Mouse (Mus musculus) heart, embryonic 15.5 days (tissue): ENCODE data around the gene Ldlr. TPM values are rescaled to one million over a fixed set of nuclear protein-coding genes. Genes with fewer than 3 reads are reported as not detected.
"Not testable (repeated sequence)": the region's sequence is repeated elsewhere in the genome, so short reads cannot be mapped to it uniquely, and the experiment has no call there.

Source experiments
- ATAC-seq: fragments of 200-750 bp; cut with Nextera tagmentation; replicated peaks from 2 replicates; pipeline ENCODE4 v1.8.0; 2017; ENCODE audit warnings: low read depth, moderate TSS enrichment; ENCODE audit not compliant: insufficient number of reproducible peaks, insufficient read depth, low FRiP score
- H3K27ac ChIP-seq: fragments of 300-500 bp; sonication (generic); 2 replicates; pipeline ENCODE4 v1.5.1; 2015; ENCODE audit warnings: mild to moderate bottlenecking, inconsistent platforms
- H3K27me3 ChIP-seq: fragments of 300-500 bp; sonication (generic); 2 replicates; pipeline ENCODE4 v1.6.1; 2015; ENCODE audit warnings: inconsistent platforms
- H3K36me3 ChIP-seq: fragments of 300-500 bp; sonication (generic); 2 replicates; pipeline ENCODE4 v1.6.1; 2015; ENCODE audit warnings: mild to moderate bottlenecking, inconsistent platforms
- H3K4me1 ChIP-seq: fragments of 300-500 bp; sonication (generic); replicated peaks from 2 replicates; pipeline ENCODE4 v1.6.1; 2015; ENCODE audit warnings: inconsistent platforms
- H3K4me2 ChIP-seq: fragments of 300-500 bp; sonication (generic); 2 replicates; pipeline ENCODE4 v1.6.1; 2015; ENCODE audit warnings: inconsistent platforms, mild to moderate bottlenecking, moderate library complexity
- H3K4me3 ChIP-seq: fragments of 300-500 bp; sonication (generic); 2 replicates; pipeline ENCODE4 v1.5.1; 2015; ENCODE audit warnings: mild to moderate bottlenecking, inconsistent platforms
- H3K9ac ChIP-seq: fragments of 300-500 bp; sonication (generic); 2 replicates; pipeline ENCODE4 v1.6.1; 2015; ENCODE audit warnings: mild to moderate bottlenecking, inconsistent platforms
- H3K9me3 ChIP-seq: fragments of 300-500 bp; sonication (generic); replicated peaks from 2 replicates; pipeline ENCODE4 v1.6.1; 2016; ENCODE audit warnings: inconsistent platforms
- WGBS: fragments of 180-500 bp; shearing (Covaris S2); methylation state at CpG from one replicate; pipeline ENCODE4 v1.1.7; 2015; ENCODE audit warnings: mixed read lengths; 5-methylcytosine and 5-hydroxymethylcytosine counted together
- polyA plus RNA-seq: library from polyadenylated mRNA; unstranded; fragments of >200 nt; fragmentation: Nextera tagmentation; extraction: Ambion mirVana; gene quantifications from 2 replicates; pipeline ENCODE4 v1.2.1, GENCODE M21; 2015

Ldlr gene
- polyA plus RNA-seq, 1 experiment from 2014 or later = 12.9 TPM

DNA sequence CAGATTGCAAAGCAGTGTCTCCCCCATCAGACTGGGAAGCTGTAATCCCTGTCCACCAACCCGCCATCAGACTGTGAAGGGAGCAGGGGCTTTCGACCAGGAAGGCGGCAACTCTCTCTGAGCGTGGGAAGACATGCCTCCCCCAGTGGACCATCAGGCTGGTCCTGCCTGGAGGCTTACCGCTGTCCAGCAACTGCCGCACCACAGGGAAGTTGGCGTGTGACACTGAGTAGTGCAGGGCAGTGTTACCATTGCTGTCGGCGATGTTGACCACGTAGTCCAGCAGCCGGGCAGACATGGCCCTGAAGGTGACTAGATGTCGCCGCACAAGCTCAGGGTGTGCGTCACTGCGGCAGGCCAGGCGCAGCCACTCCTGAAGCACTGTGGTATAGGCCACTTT, 51.1 kb downstream of the Ldlr start:
- H3K4me3 ChIP-seq = no peak overlapping the region
- H3K27me3 ChIP-seq = no peaks in the 10 kb centered on the region
- peaks cover 81% of the 10 kb centered on the region for H3K36me3 ChIP-seq
- H3K4me1 ChIP-seq = peaks cover 8% of the 10 kb centered on the region
- H3K9me3 ChIP-seq = no peaks in the 10 kb centered on the region
- H3K9ac ChIP-seq = no peak overlapping the region
- no peak for ATAC-seq
- WGBS = 88% methylated on average over 16 of the region's 16 CpGs
- no peak overlapping the region for H3K4me2 ChIP-seq
- no peak overlapping the region for H3K27ac ChIP-seq

DNA sequence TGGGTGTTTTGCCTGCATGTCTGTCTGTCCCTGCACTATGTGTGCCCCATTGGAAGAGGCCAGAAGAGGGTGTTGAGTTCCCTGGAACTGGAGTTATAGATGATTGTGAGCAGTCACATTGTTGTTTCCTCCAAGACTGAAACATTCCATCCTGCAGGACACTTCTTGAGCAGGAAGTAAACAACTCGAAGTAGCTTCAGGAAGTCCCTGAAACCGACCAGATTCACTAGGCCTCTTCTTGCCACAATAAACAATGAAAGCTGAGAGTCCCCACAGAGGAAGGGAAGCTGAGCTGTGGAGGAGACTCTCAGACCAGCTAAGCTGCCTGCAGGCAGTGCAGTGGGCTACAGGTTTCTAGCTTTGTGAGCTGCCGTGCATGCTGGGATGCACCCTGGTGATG, 54.4 kb downstream of the Ldlr start:
- Histone ChIP-seq H3K4me1 (peaks cover 14% of the 10 kb centered on the region), H3K36me3 (peaks cover 78% of the 10 kb centered on the region), H3K27ac (no peak overlapping the region), H3K27me3 (no peaks in the 10 kb centered on the region), H3K4me2 (no peak overlapping the region), H3K9ac (no peak overlapping the region), H3K4me3 (no peak overlapping the region), H3K9me3 (no peaks in the 10 kb centered on the region)
- 84% methylated on average over 3 of the region's 3 CpGs for WGBS
- ATAC-seq = no peak

DNA sequence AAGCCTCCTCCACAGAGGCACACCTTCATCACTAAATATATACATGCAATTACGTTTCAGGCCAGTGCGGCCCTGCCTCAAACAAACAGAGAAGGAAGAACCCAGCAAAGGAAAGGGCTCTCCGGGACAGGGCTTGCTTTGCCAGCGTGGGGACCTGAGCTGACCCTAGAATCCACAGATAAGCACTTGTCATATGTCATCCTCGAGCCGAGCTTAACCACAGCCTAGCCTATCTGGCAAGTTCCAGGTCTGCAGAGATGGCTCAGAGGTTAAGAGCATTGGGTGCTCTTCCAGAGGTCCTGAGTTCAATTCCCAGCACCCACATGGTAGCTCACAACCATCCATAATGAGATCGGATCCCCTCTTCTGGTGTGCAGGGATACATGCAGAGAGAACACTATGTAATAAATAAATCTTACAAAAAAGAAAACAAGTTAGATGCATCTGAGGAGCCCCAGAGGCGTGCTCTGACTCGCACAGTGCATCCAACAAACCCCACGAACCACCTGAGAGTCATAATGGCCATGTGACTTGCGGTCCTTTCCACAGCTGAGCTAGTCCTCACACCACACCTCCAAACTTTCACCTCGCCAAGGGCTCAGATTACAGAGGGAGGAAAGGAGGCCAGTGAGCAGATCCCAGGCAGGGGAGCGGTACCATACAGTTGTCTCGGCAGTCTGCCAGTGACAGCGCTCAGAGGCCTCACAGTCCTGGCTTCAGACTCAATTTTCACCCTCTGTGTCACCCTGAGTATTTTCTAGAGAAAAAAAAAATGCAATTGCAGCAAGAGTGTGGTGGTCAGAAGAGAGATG, 58.6 kb downstream of the Ldlr start:
- Histone ChIP-seq H3K27me3 (no peaks in the 10 kb centered on the region), H3K9me3 (no peaks in the 10 kb centered on the region), H3K9ac (no peak overlapping the region), H3K27ac (peak overlapping the region; percentile 82), H3K36me3 (peaks cover 47% of the 10 kb centered on the region), H3K4me1 (peaks cover 22% of the 10 kb centered on the region), H3K4me3 (no peak overlapping the region), H3K4me2 (no peak overlapping the region)
- peak; percentile 85 for ATAC-seq
- 53% methylated on average over 15 of the region's 15 CpGs for WGBS

DNA sequence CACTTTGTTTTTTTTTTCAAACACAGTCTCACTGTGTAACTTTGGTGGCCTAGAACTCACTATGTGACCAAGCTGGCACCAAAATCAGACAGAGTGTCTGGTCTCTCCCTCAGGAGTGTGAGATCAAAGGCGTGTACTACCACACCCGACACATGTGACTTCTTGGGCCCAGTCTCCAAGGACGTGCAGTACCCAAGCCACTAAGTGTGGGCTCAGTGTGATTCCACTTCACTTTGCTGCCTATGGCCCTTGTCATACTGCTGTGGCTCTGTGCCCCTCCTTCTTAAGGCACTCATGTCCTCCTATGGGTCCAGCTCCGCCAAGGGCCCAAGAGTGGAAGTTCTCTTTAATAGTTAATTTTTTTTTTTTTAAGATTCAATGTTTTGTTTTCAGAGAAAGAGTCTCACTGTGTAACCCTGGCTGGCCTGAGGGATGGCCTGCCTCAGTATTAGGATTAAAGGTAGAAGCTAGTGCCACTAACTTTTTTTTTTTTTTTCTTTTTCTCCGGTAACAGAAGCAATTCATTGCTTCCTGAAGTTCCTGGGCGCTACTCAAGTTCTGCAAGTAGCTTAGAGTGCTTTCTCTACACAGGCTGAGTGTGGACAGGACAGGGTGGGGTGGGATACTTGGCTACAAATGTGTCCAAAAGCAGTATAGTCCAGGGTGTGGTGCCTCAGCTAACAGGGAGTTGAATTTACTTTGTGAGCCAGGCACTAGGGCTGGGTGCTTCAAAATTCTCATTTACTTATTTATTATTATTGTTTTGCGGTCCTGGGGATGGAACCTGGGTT, 61.4 kb downstream of the Ldlr start:
- Histone ChIP-seq H3K4me2 (no peak overlapping the region), H3K27me3 (no peaks in the 10 kb centered on the region), H3K9me3 (no peaks in the 10 kb centered on the region), H3K27ac (peak overlapping the region; percentile 4; the same call in 1 of the 2 replicates), H3K4me1 (peaks cover 41% of the 10 kb centered on the region), H3K4me3 (no peak overlapping the region), H3K36me3 (peaks cover 36% of the 10 kb centered on the region), H3K9ac (no peak overlapping the region)
- no peak for ATAC-seq
- 88% methylated on average over 7 of the region's 7 CpGs for WGBS

DNA sequence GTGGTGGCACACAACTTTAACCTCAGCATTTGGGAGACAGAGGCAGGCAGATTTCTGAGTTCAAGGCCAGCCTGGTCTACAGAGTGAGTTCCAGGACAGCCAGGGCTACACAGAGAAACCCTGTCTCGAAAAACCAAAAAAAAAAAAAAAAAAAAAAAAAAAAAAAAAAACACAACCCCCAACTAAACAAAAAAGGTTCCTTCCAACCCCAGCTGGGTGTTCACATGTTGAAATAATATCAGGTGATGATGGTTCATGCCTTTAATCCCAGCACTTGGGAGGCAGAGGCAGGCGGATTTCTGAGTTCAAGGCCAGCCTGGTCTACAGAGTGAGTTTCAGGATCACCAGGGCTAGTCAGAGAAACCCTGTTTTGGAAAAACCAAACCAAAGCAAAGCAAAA, 63.0 kb downstream of the Ldlr start:
- H3K9ac ChIP-seq, H3K27ac ChIP-seq, H3K27me3 ChIP-seq, ATAC-seq, H3K4me2 ChIP-seq, H3K4me3 ChIP-seq, H3K9me3 ChIP-seq: not testable (repeated sequence)
- WGBS = 57% methylated on average over 2 of the region's 2 CpGs
- Histone ChIP-seq H3K4me1 (peaks cover 51% of the 10 kb centered on the region), H3K36me3 (peaks cover 31% of the 10 kb centered on the region)

DNA sequence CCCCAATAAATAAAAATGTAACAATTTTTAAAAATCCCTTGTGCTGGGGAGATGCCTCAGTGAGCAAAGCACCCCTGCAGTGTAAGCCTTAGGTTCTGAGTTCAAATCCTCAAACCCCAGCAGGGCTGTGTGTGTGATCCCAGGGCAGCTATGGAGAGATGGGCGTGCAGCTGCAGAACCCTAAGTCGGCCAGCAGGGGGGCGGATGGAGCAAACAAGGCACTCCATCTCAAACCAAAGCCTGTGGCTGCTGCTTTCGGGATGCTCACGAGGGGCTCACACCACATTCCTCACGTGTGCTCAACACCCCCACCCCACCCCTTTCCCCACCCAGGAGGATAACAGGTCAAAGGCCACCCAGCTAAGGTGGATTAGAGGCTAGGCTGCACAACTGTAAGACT, 63.6 kb downstream of the Ldlr start:
- peak overlapping the region; percentile 36; the same call in 1 of the 2 replicates for H3K27ac ChIP-seq
- no peaks in the 10 kb centered on the region for H3K27me3 ChIP-seq
- H3K36me3 ChIP-seq = peaks cover 26% of the 10 kb centered on the region
- H3K4me2 ChIP-seq = no peak overlapping the region
- WGBS = 21% methylated on average over 6 of the region's 6 CpGs
- no peak for ATAC-seq
- H3K9ac ChIP-seq = no peak overlapping the region
- peaks cover 51% of the 10 kb centered on the region for H3K4me1 ChIP-seq
- no peak overlapping the region for H3K4me3 ChIP-seq
- no peaks in the 10 kb centered on the region for H3K9me3 ChIP-seq

DNA sequence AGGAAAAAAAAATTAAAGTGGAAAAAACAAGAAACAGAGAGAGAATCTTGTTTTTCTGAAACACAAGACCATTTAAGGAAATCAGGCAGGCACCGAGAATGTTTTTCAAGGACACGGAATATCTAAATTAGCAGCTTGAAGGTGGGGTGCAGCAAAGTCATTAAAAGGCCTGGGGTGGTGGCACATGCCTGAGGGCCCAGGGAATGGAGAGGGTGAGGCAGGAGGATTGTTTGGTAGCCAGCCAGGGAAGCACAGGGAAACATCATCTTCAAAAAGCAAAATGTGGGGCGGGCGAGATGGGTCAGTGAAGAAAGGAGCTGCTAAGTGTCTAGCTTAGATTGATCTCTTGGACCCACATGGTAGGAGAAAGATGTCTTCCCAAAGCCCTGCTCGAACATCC, 64.4 kb downstream of the Ldlr start:
- peaks cover 52% of the 10 kb centered on the region for H3K4me1 ChIP-seq

DNA sequence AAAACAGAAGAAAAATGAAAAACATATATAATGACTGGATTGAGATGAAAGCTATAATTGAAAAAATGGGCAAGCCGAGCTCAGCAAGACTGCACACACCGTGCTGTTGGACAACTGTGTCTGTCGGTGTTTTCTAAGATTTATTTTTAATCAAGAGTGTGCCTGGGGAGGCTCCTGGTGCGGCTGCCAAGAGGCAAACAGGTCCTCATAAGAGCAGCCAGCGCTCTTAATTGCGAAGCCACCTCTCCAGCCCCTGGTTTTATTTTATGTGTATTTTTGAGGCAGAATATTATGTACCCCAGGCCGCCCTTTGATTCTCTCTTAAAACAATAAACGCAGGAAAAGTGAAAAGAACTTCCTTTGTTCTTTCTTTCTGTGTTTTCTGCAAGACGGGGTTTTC, 65.0 kb downstream of the Ldlr start:
- Histone ChIP-seq H3K4me3 (no peak overlapping the region), H3K27me3 (no peaks in the 10 kb centered on the region), H3K9me3 (no peaks in the 10 kb centered on the region), H3K36me3 (peaks cover 33% of the 10 kb centered on the region), H3K27ac (peak overlapping the region; percentile 36), H3K4me2 (no peak overlapping the region), H3K4me1 (peaks cover 54% of the 10 kb centered on the region), H3K9ac (no peak overlapping the region)
- ATAC-seq = no peak
- 46% methylated on average over 9 of the region's 9 CpGs for whole genome bisulfite sequencing

More for the DNA sequence above, 64.4 kb downstream of the Ldlr start:
- Histone ChIP-seq H3K27me3 (no peaks in the 10 kb centered on the region), H3K4me3 (no peak overlapping the region), H3K9ac (no peak overlapping the region), H3K9me3 (no peaks in the 10 kb centered on the region), H3K4me2 (no peak overlapping the region), H3K36me3 (peaks cover 27% of the 10 kb centered on the region), H3K27ac (peak overlapping the region; percentile 36)
- ATAC-seq = no peak
- WGBS = 74% methylated on average over 5 of the region's 5 CpGs

DNA sequence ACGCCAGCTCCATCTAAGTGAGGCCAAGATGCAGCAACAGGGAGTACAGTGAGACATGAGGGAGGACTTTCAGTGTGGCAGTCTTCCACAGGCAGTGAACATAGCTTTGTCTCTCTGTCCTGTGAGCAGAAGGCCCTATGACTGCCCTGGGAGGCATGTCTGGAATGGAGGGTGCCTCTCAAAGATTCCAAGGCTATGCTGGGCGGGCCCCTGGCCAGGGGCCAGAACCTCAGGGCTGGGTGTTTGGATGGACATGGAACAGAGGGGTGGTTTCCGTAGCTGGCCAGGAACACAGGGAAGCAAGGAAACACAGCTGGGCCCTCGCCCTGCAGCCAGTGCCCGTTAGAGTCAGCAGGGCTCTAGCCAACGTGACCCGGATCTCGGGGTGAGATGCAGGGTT, 68.6 kb downstream of the Ldlr start:
- H3K4me2 ChIP-seq = peak overlapping the region; percentile 46
- H3K9ac ChIP-seq = no peak overlapping the region
- WGBS = 36% methylated on average over 8 of the region's 8 CpGs
- peak; percentile 84 for ATAC-seq
- peaks cover 68% of the 10 kb centered on the region for H3K4me1 ChIP-seq
- H3K27me3 ChIP-seq = no peaks in the 10 kb centered on the region
- H3K9me3 ChIP-seq = no peaks in the 10 kb centered on the region
- 0 out of 2 replicates have a peak overlapping the region, but pooled peaks have one; percentile 10 for H3K4me3 ChIP-seq
- peaks cover 49% of the 10 kb centered on the region for H3K36me3 ChIP-seq
- peak overlapping the region; percentile 77 for H3K27ac ChIP-seq

DNA sequence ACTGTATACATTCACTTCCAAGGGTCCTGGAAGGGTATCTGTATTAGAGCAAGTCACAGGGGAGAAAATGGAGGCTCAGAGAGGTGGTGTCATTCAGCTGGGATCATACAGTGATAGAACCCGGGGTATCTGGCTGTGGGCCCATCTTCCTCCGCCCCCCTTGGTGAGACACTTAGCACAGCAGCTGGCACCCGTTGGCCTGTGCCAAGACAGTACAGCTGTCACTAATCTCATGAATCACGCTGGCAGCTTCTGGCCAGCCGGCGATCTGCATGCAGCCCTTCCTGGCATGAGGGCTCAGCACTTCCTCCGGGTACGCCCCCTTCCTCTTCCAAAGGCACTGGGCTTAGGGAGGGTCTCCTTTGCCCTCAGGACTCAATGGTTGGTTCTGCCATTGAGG, 69.4 kb downstream of the Ldlr start:
- WGBS = 25% methylated on average over 8 of the region's 8 CpGs
- Histone ChIP-seq H3K36me3 (peaks cover 45% of the 10 kb centered on the region), H3K27ac (peak overlapping the region; percentile 77), H3K9me3 (no peaks in the 10 kb centered on the region), H3K4me1 (peaks cover 68% of the 10 kb centered on the region), H3K4me3 (0 out of 2 replicates have a peak overlapping the region, but pooled peaks have one; percentile 10), H3K9ac (peak overlapping the region; percentile 12; the same call in 1 of the 2 replicates), H3K27me3 (no peaks in the 10 kb centered on the region), H3K4me2 (peak overlapping the region; percentile 46)
- no peak for ATAC-seq

DNA sequence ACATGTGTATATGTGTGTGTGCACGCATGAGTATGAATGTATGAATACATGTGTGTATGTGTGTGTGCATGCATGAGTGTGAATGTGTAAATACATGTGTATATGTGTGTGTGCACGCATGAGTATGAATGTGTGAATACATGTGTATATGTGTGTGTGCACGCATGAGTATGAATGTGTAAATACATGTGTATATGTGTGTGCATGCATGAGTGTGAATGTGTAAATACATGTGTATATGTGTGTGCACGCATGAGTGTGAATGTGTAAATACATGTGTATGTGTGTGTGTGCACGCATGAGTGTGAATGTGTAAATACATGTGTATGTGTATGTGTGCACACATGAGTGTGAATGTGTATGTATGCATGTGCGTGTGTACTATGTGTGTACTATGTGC, 70.2 kb downstream of the Ldlr start:
- H3K9me3 ChIP-seq, H3K9ac ChIP-seq, H3K4me3 ChIP-seq, H3K27me3 ChIP-seq, H3K4me2 ChIP-seq, H3K27ac ChIP-seq, ATAC-seq: not testable (repeated sequence)
- Histone ChIP-seq H3K4me1 (peaks cover 61% of the 10 kb centered on the region), H3K36me3 (peaks cover 45% of the 10 kb centered on the region)
- WGBS = 95% methylated on average over 6 of the region's 6 CpGs
